Mouse (Mus musculus) forebrain, embryonic 11.5 days (tissue): ENCODE results near the gene Khsrp. TPM values are rescaled to one million over a fixed set of nuclear protein-coding genes. Genes with fewer than 3 reads are reported as not detected.

Experiments
- ATAC-seq: fragments of 200-750 bp; cut with Nextera tagmentation; replicated peaks from 2 replicates; pipeline ENCODE4 v1.8.0; 2017; ENCODE audit warnings: moderate TSS enrichment; ENCODE audit not compliant: low FRiP score
- DNase-seq: peaks from one replicate; pipeline ENCODE4 v3.0.0-alpha.2; 2017; ENCODE audit warnings: low spot score
- H3K27ac ChIP-seq: fragments of 300-500 bp; sonication (generic); 2 replicates; pipeline ENCODE4 v1.5.1; 2014; ENCODE audit warnings: low read depth, low read length
- H3K27me3 ChIP-seq: fragments of 300-500 bp; sonication (generic); 2 replicates; pipeline ENCODE4 v1.6.1; 2014; ENCODE audit warnings: mild to moderate bottlenecking, low read length, mixed read lengths; ENCODE audit not compliant: control insufficient read depth, insufficient read depth
- H3K36me3 ChIP-seq: fragments of 300-500 bp; sonication (generic); 2 replicates; pipeline ENCODE4 v1.6.1; 2014; ENCODE audit warnings: mild to moderate bottlenecking, low read length, moderate library complexity, mixed read lengths; ENCODE audit not compliant: control insufficient read depth, insufficient read depth
- H3K4me1 ChIP-seq: fragments of 300-500 bp; sonication (generic); replicated peaks from 2 replicates; pipeline ENCODE4 v1.6.1; 2014; ENCODE audit warnings: low read length, mixed read lengths; ENCODE audit not compliant: control insufficient read depth, insufficient read depth
- H3K4me2 ChIP-seq: fragments of 300-500 bp; sonication (generic); 2 replicates; pipeline ENCODE4 v1.6.1; 2014; ENCODE audit warnings: low read depth, mild to moderate bottlenecking, low read length, moderate library complexity, mixed read lengths; ENCODE audit not compliant: severe bottlenecking
- H3K4me3 ChIP-seq: fragments of 300-500 bp; sonication (generic); 2 replicates; pipeline ENCODE4 v1.5.1; 2014; ENCODE audit warnings: low read depth, low read length
- H3K9ac ChIP-seq: fragments of 300-500 bp; sonication (generic); 2 replicates; pipeline ENCODE4 v1.6.1; 2014; ENCODE audit warnings: low read length
- H3K9me3 ChIP-seq: fragments of 300-500 bp; sonication (generic); 2 replicates; pipeline ENCODE4 v1.6.1; 2016; ENCODE audit warnings: low read length, mixed read lengths; ENCODE audit not compliant: control insufficient read depth
- WGBS: fragments of 180-500 bp; shearing (Covaris S2); extraction: QIAGEN DNeasy Blood & Tissue Kit; methylation state at CpG from one replicate; pipeline ENCODE4 v1.1.7; 2014; 5-methylcytosine and 5-hydroxymethylcytosine counted together
- polyA plus RNA-seq: library from polyadenylated mRNA; unstranded; fragments of >200 nt; fragmentation: Nextera tagmentation; extraction: Ambion mirVana; gene quantifications from 2 replicates; pipeline ENCODE4 v1.2.1, GENCODE M21; 2014

Gene Khsrp
- polyA plus RNA-seq, 1 experiment from 2014 or later = 62.9 TPM

- Histone ChIP-seq H3K27me3 (no peaks in the 10 kb centered on the region), H3K9ac (no peak overlapping the region), H3K9me3 (no peaks in the 10 kb centered on the region), H3K4me1 (no peaks in the 10 kb centered on the region), H3K4me3 (no peak overlapping the region), H3K36me3 (no peaks in the 10 kb centered on the region), H3K27ac (no peak overlapping the region), H3K4me2 (no peak overlapping the region)
- ATAC-seq = no peak
- no peak for DNase-seq
- 97% methylated on average over 3 of the region's 3 CpGs for WGBS
Measured at GRCm38 (mm10) chr17:57048816-57049215, 17.5 kb upstream of the Khsrp start.

- H3K9me3 ChIP-seq = no peaks in the 10 kb centered on the region
- no peak for DNase-seq
- H3K4me1 ChIP-seq = no peaks in the 10 kb centered on the region
- no peak overlapping the region for H3K4me3 ChIP-seq
- H3K27me3 ChIP-seq = no peaks in the 10 kb centered on the region
- WGBS = 43% methylated on average over 5 of the region's 5 CpGs
- H3K36me3 ChIP-seq = no peaks in the 10 kb centered on the region
- peak; percentile 64; the same call in 1 of the 2 replicates for ATAC-seq
- no peak overlapping the region for H3K27ac ChIP-seq
- no peak overlapping the region for H3K4me2 ChIP-seq
- H3K9ac ChIP-seq = no peak overlapping the region
Measured at GRCm38 (mm10) chr17:57047406-57047805, 16.1 kb upstream of the Khsrp start.

DNA sequence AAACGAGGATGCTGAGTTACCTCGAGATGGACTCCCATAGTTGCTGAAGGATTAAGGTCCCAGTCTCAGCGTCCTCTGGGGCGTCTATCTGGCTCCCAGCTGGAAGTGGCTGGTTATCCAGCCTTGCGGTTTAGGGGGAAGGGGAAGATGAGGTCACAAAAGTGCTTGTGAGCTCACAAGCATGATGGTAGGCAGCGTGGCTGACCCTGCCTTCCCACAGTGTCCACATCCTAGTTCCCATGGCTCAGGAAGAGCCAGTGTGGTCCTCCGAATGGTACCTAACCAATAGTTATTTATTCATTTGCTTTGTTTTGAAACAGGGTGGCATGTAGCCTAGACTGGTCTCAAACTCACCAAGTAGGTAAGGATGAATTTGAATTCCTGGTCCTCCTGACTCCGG is 10.2 kb upstream of the Khsrp start, which contains the start of gene Slc25a41:
Slc25a41 (minus strand) TSS at position 101 of the 400 bp plus-strand sequence.
- DNase-seq (no peak), ATAC-seq (no peak)
- 75% methylated on average over 8 of the region's 8 CpGs for WGBS
- no peak within 1 kb of the TSS for H3K9ac ChIP-seq
- no peaks in the 10 kb centered on the region for H3K9me3 ChIP-seq
- no peak within 1 kb of the TSS for H3K27ac ChIP-seq
- H3K27me3 ChIP-seq = no peaks in the 10 kb centered on the region
- no peaks in the 10 kb centered on the region for H3K36me3 ChIP-seq
- H3K4me1 ChIP-seq = no peaks in the 10 kb centered on the region
- no peak within 1 kb of the TSS for H3K4me2 ChIP-seq
- no peak within 1 kb of the TSS for H3K4me3 ChIP-seq

DNA sequence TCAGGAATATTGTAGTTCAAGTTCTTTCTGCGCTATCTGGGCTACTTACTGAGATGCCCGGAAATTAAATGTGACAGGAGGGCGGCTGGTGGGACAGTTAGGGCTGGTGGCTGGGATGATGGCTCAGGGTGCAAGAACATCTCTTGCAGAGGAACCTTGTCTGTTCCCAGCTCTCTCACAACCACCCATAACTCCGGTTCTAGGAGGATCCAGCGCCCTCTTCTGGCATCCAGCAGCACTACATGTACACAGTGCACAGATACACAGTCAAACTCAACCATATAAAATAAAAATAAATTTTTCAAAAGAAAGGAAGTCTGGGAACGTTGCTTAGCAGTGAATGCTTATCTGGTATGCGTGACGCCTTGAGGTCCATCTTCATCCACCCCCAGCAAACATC is 7.7 kb upstream of the Khsrp start:
- H3K9ac ChIP-seq = no peak overlapping the region
- no peaks in the 10 kb centered on the region for H3K9me3 ChIP-seq
- H3K4me3 ChIP-seq = no peak overlapping the region
- no peaks in the 10 kb centered on the region for H3K4me1 ChIP-seq
- ATAC-seq = no peak
- H3K4me2 ChIP-seq = no peak overlapping the region
- no peaks in the 10 kb centered on the region for H3K27me3 ChIP-seq
- H3K36me3 ChIP-seq = no peaks in the 10 kb centered on the region
- H3K27ac ChIP-seq = no peak overlapping the region
- no peak for DNase-seq
- WGBS = 51% methylated on average over 8 of the region's 8 CpGs

- Histone ChIP-seq H3K4me2 (no peak overlapping the region; the same call in 1 of the 2 replicates), H3K4me3 (no peak overlapping the region), H3K9me3 (no peaks in the 10 kb centered on the region), H3K27me3 (no peaks in the 10 kb centered on the region), H3K9ac (no peak overlapping the region), H3K4me1 (peaks cover 11% of the 10 kb centered on the region; the same call in 1 of the 2 replicates), H3K27ac (no peak overlapping the region), H3K36me3 (peaks cover under 1% of the 10 kb centered on the region; the same call in 1 of the 2 replicates)
- ATAC-seq (no peak), DNase-seq (no peak)
- 84% methylated on average over 4 of the region's 4 CpGs for whole genome bisulfite sequencing
Measured at GRCm38 (mm10) chr17:57032854-57033253, 1.5 kb upstream of the Khsrp start.

DNA sequence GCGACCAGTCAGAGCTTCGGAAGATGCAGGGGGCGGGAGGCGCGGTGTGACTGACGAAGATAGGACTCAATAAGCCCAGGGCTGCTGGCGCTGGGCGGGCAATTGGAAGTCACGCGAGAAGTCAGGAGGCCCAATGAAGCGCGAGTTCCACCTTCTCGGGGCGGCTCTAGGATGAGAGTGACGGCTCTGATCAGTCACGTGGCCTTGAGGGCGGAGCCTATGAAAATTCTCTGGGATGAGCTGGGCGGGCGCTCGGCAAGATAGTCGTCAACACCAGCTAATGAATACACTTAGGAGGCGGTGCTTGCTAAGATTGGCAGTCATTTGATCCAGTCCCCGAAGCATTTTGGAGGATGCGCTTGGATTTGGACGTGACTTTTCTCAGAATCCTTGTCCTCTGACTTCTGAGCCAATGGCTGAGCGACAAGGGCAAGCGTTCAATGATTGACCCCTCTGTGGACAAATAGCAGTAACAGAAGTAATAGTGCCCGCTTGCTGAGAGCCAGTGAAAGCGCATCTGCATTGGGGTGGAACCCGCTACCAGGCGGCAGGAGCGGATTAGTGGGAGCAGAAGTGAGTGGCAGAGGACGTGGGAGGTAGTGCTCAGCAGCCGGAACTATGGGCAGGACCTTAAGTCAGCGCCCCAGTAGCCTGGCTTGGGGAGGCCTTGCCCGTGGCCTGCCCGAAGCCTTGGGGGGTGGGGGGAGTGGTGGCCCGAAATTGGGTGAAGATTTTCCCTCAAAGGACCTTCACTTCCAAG is 519 bp upstream of the Khsrp start:
- peaks cover 8% of the 10 kb centered on the region; the same call in 1 of the 2 replicates for H3K36me3 ChIP-seq
- DNase-seq (peak; percentile 99), ATAC-seq (peak; percentile 98)
- H3K27me3 ChIP-seq = no peaks in the 10 kb centered on the region
- no peaks in the 10 kb centered on the region for H3K9me3 ChIP-seq
- WGBS = under 1% methylated on average over 38 of the region's 38 CpGs
- peaks cover 11% of the 10 kb centered on the region; the same call in 1 of the 2 replicates for H3K4me1 ChIP-seq
- H3K27ac ChIP-seq = peak overlapping the region; percentile 82
- peak overlapping the region; percentile 61 for H3K4me2 ChIP-seq
- H3K4me3 ChIP-seq = peak overlapping the region; percentile 98
- peak overlapping the region; percentile 58 for H3K9ac ChIP-seq

DNA sequence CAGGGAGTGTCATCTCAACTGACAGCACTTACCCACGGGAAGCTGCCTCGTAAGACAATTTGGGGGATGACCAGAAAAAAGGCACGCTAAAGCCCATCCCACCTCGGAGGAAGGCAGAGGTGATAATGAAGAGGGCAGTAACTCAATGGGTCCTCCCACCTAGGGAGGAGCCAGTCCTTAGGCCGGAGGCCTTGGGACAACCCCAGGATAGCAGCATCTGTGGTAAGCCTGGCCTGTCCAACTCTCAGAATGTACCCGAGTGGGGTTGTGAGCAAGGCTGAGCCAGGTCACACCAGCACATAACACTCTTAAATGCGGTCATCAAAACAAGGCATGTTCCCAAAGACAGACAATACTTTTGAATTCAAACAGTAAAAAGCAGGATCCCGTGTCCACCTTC is 1.6 kb downstream of the Khsrp start:
- H3K27me3 ChIP-seq = no peaks in the 10 kb centered on the region

DNA sequence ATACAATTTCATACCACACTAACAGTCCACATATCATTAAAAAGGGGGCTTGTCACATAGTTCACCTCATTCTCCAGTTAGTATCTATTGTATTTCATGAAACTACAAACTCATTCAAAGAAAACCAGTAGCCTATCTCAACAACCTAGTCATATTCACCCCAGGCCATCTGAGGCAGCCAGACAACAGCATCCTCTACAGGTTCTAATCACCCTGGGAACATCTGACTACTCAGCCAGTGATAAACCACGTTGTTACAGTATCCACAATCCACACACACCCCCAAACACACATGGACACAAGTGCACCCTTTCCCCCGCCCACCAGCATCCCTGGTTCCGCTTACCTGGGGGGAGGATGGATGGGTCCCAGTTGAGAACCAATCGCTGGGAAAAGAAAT is 3.9 kb downstream of the Khsrp start:
- 88% methylated on average over 4 of the region's 4 CpGs for WGBS
- Histone ChIP-seq H3K27ac (no peak overlapping the region), H3K4me3 (no peak overlapping the region), H3K27me3 (no peaks in the 10 kb centered on the region), H3K4me2 (no peak overlapping the region), H3K36me3 (peaks cover 34% of the 10 kb centered on the region), H3K9me3 (no peaks in the 10 kb centered on the region), H3K9ac (no peak overlapping the region), H3K4me1 (peaks cover 11% of the 10 kb centered on the region; the same call in 1 of the 2 replicates)
- ATAC-seq (no peak), DNase-seq (no peak)

More for the DNA sequence above, 1.6 kb downstream of the Khsrp start:
- DNase-seq = no peak
- H3K9me3 ChIP-seq = no peaks in the 10 kb centered on the region
- H3K9ac ChIP-seq = peak overlapping the region; percentile 98
- H3K4me2 ChIP-seq = peak overlapping the region; percentile 97
- WGBS = 62% methylated on average over 8 of the region's 8 CpGs
- ATAC-seq = no peak
- peak overlapping the region; percentile 98 for H3K4me3 ChIP-seq
- peaks cover 11% of the 10 kb centered on the region; the same call in 1 of the 2 replicates for H3K4me1 ChIP-seq
- no peak overlapping the region for H3K27ac ChIP-seq
- H3K36me3 ChIP-seq = peaks cover 22% of the 10 kb centered on the region

DNA sequence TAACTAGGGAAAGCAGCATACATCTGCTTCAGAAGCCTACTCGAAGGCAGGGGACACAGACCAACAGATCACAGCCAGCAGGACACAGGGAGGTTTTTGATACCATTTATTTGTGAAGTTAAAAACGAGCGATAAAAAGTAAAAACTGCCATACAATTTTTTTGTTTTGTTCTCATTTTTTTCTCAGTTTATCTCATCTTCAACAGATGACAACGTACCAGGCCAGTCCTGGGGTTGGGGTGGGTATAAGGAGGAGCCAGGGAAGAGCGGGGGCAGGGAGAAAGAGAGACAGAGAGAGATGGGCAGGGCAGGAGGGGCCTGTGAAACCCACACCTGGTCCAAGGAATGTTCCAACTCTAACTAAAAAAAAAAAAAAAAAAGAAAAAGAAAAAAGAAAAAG is 10.4 kb downstream of the Khsrp start:
- ATAC-seq = no peak
- Histone ChIP-seq H3K36me3 (peaks cover 27% of the 10 kb centered on the region), H3K27me3 (no peaks in the 10 kb centered on the region), H3K4me3 (no peak overlapping the region), H3K4me1 (no peaks in the 10 kb centered on the region), H3K4me2 (no peak overlapping the region), H3K27ac (no peak overlapping the region), H3K9me3 (no peaks in the 10 kb centered on the region), H3K9ac (no peak overlapping the region)
- 91% methylated on average over 5 of the region's 5 CpGs for WGBS
- DNase-seq = no peak
